Mouse (Mus musculus): ENCODE measurements at regions not wholly inside any gene's neighbourhood (a gene's known extent, or its start where the extent isn't known, plus 50 kb on each side); places are given as distances from the start of the nearest gene placed in this dataset.

DNA sequence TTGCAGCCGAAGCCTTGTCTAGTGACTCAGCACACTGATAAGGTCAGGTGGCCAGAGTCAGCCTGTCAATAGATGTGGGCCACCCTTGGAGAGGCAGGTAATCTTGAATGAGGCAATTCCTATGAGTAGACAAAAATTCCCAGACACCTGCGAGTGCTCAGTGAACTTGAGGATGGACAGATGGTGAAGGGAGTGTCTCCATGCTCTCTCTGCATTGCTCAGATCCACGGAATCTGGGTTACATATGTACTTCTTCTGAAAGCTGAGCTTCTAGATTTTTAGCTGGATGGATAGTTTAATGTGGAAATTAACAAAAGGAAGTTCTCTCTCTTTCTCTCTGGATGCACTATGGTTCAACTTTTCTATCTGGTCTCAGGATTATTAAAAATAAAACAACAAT is 396.6 kb upstream of the Fbxo33 start:
- no peak for DNase-seq (ENCODE audit: extremely low spot score in 1 of 2, low spot score in 1 of 2)

DNA sequence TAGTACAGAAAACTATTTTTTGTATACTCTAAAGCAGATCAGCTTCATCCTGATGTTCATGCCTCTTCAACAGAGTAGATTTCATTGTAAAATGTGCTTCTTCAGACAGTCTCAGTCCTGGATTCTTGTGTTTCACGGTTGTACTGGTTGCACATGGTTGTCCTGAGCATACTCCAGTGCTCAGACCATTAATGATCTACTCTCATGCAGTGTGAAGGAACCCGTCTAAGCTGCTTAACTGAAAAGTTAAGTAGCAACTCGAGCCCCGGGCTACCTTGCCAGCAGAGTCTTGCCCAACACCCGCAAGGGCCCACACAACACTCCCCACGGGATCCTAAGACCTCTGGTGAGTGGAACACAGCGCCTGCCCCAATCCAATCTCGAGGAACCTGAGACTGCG is 380.3 kb upstream of the Fbxo33 start:
- no peak for DNase-seq (ENCODE audit: extremely low spot score in 1 of 2, low spot score in 1 of 2)

DNA sequence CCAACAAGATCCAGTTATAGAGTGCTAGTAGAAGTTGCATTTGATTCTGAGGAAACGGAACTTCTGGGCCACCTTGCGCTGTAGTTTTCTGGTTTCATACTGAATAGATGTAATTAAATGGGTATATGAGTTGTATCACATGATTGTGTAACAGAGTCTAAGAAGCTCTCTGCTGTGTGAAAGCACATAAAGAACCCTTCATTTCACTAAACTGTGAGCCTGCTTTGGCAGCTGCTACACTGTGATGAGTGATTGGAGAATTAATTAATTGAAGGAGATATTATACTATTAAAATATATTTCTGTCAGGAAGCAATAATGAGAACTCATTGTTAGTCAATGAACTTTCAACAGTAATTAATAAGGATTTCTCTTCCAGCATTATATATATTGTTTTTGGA is 369.8 kb upstream of the Fbxo33 start:
- DNase-seq (ENCODE audit: extremely low spot score in 1 of 2, low spot score in 1 of 2) = no peak

DNA sequence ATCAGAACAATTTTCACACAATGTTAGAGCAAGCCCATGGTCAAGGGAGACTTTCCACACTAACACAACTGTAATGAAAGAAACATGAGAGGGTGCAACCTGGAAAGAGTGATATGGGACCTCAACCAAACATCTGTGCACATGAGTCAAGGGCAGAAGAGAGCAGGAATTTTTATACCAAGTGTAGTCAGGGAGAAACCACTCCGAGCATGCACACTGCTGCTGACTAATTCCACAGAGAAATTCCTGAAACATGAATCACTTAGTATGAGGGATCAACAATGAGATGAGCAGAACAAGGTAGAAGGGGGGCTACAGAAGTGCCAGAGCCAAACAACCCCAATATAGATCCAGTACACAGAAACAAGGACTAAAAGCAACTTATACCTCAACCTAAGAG is 363.1 kb upstream of the Fbxo33 start:
- DNase-seq (ENCODE audit: extremely low spot score in 1 of 2, low spot score in 1 of 2) = no peak

DNA sequence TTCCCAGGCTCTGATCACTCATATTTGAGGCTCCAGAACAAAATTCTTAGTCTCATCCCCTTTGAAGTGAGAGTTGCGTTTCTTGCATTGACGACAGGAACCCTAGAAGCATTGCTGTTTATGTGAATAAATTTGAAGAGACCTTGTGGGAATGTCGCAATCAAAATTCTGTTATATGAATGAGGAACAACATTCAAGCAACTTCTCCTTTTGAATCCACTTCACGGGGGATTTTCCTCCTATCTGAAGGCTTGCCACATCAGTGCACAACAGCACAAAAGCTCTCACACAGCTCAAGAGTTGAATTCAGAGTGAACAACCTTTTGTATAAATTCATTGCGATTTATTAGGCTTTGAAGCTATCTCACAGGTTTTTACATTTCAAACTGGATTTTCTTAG is 360.2 kb upstream of the Fbxo33 start:
- DNase-seq (ENCODE audit: extremely low spot score in 1 of 2, low spot score in 1 of 2) = no peak

DNA sequence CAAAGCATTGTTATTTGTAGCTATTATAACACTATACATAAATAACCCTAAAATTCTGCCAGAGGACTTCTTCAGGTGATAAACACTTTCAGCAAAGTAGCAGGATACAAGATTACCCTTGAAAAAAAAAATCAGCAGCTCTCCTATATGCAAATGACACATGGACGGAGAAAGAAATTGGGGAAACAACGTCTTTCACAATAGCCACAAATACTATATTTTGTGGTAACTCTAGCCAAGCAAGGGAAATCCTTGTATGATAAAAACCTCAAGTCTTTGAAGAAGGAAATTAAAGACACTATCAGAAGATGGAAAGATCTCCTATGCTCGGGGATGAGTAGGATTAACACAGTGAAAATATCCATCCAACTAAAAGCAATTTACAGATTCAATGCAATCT is 344.4 kb upstream of the Fbxo33 start:
- no peak for DNase-seq (ENCODE audit: extremely low spot score in 1 of 2, low spot score in 1 of 2)

DNA sequence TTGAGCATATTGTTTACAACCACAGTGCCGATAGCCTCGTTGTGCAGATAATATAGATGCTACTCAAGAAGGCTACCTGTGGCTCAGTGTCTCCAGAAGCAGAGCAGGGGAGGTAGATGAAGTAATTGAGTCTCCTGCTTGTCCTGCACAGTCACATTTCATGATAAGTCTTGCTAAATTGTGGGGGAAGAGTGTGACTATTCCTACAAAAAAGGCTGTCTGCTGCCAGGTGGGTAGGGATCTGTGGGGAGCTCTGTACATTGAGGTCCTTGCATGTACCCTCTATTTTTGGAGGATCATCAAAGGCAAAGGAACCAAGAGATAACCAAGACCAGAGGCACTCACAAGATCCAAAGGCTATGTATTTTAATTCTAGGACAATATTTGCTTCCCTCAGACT is 320.3 kb upstream of the Fbxo33 start:
- peak; percentile 15 to 41 for DNase-seq (ENCODE audit: extremely low spot score in 1 of 2, low spot score in 1 of 2)

DNA sequence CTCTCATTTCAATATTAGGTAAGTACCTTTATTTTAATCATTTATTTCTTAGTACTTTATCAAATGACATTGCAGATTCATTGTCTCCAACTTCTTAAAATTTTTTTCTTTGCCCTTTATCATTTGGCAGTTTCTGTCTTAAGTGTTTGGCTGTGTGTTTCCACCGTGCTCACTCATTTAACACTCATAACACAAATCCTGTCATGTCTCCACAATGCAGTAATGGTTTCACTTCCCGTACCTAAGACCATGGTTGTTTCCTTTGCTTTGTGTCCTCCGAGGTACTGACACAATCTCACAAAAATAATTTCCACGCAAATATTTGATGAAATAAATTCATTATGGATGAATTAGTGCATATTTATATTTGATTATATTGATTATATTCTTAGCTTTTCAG is 311.0 kb upstream of the Fbxo33 start:
- DNase-seq (ENCODE audit: extremely low spot score in 1 of 2, low spot score in 1 of 2) = no peak

DNA sequence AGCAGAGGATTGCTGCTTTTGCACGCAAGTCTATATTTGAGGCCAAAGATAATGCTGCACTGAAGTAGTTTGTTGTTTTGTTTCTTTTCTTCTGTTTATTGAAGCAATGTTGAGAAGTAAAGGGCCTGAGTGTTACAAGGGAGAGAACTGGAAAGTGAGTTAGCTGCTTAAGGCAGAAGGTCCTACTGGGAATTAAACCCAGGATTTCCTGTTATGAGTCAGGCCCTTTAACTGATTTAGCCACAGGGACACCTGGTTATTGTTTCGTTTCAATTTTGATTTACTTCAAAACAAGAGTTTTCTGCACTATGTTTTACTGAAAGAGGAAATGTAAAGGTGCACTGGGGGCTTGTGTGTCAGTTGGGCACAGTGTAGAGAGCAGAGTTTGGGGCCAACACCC is 303.8 kb upstream of the Fbxo33 start:
- DNase-seq (ENCODE audit: extremely low spot score in 1 of 2, low spot score in 1 of 2) = no peak

DNA sequence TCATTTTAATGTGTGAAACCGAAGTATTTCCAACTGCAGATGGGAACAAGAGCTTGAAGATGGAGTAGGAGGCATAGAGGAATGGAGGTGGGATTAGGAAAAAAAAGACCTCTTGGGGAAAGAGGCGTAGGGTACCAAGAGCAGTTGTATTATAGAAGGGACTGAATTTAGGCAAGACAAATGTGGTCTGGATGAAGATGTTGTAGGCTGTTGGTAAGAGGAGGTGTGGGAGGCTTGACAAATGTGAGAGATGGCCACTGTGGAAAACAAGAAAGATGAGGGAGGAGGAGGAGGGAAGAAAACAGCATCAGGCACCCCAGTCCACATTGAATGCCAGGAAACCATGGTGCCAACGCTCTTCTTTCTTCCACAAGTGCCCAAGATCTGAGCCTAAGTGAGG is 302.4 kb upstream of the Fbxo33 start:
- peak; percentile 17 to 38 for DNase-seq (ENCODE audit: extremely low spot score in 1 of 2, low spot score in 1 of 2)

DNA sequence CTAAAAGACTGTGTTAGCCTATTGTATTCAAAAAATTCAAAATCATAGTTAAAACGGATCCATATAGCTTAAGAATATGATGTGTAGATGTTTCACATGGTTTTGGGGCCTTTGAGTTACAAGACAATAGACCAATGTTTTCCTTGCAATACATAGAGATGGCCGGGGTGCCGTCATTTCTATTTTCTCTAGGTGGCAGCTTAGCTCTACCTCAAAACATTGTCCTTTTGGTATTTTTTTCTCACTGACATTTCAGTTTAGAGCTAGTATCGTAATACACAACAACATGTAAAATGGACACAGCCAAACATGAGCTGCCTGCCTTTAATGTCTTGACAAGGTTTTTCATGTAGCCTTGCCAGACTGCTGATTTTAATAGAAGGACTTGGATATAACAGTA is 290.3 kb upstream of the Fbxo33 start:
- peak; percentile 29 to 69 for DNase-seq (ENCODE audit: extremely low spot score in 1 of 2, low spot score in 1 of 2)

DNA sequence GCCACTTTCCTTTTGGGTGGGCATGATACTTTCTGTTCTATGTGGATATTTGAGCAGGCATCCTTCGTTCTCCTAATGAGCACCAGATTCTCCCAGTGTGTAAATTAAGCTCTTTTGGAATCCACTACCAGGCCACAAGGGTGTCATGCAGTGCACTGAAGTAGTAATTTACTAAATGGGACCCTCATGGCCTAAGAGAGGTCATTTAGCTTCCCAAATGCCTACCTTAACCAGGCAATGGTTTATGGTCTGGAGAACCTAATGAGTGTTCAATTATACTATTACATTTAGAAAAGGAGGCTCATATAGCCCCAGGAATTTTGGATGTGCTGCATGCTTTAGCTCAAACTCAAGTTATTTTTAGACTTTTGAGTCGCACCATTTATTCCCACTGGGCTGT is 289.6 kb upstream of the Fbxo33 start:
- DNase-seq (ENCODE audit: extremely low spot score in 1 of 2, low spot score in 1 of 2) = no peak

DNA sequence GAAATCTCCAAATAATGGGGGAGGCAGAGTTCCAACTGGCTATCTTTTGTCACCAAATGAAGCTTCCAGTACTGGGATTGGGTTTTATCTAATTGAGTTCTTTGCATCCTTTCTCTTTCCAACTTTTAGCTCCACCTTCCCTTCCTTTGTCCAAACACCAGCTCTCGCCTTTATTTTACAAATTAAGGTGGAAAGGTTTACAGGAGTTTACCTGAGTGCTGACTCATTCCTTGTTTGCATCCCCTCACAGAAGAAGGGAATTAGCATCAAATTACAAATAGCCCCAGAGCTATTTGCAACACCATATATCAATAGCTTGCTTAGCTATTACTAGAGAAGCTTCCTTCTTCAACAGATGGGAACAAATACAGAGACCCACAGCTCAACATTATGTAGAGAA is 287.9 kb upstream of the Fbxo33 start:
- DNase-seq (ENCODE audit: extremely low spot score in 1 of 2, low spot score in 1 of 2) = no peak

DNA sequence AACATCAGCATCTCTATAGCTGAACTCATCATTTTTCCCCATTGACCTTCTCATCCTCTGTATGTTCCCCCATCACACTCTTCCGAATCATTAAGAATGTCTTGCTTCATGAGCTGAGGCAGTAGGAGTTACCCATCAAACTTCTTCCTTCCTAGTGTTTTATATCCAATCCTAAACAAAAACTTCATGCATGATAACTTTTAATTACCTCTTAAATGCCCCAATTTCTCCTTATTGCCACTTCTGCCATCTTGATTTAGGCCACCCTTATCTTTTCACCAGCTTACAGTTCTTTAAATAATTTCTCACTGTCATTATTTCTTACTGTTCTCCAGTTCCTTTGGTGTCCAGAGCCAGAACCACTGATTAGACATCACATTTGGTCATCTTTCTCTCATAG is 277.9 kb upstream of the Fbxo33 start:
- DNase-seq (ENCODE audit: extremely low spot score in 1 of 2, low spot score in 1 of 2) = no peak

DNA sequence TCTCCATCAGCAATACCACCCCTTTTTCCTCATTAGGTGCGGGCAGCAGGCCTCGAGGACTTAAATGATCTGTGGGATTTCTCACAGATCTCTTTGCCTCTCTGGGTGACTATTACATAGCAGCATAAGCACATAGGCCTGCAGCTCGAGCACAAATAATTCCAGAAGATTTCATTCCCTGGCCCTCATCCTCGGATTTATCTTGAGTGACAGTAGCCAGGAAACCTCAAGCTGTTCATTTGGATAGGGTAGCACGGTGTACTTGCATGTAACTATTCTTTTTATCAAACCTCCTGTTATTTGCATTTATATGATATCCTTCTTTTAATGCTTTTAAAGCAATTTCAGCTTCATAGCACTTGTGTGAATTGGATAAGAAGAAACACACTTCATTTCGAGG is 268.5 kb upstream of the Fbxo33 start:
- no peak for DNase-seq (ENCODE audit: extremely low spot score in 1 of 2, low spot score in 1 of 2)

DNA sequence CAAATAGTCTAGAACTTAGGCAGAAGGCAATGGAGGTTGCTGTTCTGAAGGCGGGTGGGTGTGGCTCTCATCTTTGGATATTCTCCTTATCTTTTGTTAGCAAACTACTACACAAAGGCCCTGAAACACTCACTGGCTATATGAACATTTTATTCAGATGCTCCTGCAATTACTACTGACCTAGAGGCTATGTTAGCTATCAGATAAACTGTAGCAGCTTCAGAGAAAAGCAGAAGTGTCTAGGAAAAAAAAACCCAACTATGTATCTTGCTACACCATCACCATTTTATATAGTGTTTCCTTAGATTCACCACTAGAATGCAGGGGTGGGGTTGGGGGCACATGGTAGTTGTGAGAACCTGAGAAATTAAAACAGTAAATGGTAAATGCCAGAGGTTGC is 268.0 kb upstream of the Fbxo33 start:
- no peak for DNase-seq (ENCODE audit: extremely low spot score in 1 of 2, low spot score in 1 of 2)

DNA sequence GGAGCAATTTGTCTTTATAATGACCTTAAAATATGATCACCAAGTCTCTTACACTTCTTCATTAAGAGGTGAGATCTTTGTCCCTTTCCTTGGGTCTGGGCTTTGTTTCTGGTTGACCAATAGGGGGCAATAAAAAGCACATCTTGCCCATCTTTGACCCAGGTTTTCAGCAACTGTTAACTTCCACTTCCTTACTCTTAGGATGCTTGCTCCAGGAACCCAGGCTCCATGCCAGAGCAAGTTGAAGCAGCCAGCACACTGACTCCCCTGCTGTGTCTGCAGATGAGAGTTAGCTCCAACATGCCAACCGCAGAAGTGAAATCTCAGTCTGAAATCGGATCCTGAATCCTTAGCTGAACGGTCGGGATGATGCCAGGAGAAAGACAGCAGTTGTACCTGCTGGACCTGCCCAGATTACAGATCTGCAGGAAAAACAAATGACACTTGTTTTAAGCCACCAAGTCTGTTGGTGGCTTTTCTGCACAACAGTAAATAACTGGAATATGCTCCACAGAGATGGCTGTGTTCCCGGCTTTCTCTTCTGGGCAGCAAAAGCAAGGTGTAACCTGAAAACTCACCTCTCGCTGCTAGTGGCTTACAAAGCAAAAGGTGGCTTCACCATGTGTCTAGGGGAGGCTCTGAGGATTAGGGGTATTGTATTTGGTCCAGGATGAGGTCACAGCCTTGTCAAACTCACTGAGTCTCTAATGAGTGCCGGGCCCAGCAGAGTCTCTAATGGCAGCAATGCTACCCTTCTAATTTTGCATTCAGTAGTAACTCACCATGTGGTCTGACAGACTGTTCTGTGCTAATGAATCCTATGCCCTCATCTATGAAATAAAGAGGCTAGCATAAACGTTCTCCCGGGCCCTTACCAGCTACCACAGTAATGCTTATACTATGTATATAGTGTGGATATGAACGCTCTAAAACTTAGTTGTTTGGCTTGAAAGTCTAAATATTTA is 241.8 kb upstream of the Fbxo33 start:
- DNase-seq (ENCODE audit: extremely low spot score in 1 of 2, low spot score in 1 of 2) = peak in 1 of 2 experiments; percentile 20

DNA sequence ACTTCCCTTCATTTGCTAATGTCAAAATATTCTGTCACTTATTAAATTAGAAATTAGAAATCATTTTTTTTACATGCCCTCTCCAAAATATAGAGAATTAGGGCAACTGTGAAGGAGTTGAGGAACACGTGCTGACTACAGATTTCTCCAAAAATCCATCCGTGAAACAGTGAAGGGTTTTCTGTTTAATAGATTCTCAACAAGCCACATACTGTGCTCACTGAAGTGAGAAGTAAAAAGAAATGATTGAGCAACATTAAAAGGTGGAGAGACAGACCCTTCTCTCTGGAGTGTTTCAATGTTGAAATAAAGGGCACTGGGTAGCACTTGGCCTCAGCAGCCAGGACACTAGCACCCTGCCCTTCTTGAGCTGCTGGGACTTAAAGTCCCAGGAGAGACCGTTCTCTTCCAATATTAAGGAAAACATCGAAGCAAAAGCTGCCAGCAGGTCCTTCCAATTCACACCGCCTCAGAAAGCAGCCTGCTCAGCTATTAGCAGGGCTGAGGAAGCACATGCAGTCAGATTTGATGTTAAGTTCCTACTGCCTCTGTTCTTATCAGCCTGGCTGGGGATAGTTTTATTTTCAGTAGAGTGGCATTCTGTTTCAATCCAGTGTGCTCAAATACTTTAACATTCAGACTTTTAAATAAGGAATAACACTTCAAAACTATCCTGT is 236.8 kb upstream of the Fbxo33 start:
- DNase-seq (ENCODE audit: extremely low spot score in 1 of 2, low spot score in 1 of 2) = no peak

DNA sequence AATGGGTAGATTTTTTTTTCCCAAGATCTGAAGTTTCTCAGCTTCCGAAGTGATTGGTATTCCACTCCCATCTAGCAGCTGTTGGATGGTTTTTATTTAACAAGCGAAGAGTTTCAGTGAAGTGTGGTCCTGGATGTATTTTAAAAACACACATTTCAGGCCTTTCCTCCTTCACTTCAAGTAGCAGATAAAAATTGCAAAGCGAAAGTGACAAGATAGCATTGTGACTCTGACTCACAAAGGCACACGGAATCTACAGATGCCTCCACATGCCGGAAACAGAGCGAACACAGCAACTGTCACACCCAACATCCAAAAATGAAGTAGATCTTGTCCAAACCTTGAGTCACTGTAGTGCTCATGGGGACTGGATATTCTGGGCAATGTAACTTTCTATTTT is 195.5 kb upstream of the Fbxo33 start:
- peak; percentile 52 to 73 for DNase-seq (ENCODE audit: extremely low spot score in 1 of 2, low spot score in 1 of 2)

DNA sequence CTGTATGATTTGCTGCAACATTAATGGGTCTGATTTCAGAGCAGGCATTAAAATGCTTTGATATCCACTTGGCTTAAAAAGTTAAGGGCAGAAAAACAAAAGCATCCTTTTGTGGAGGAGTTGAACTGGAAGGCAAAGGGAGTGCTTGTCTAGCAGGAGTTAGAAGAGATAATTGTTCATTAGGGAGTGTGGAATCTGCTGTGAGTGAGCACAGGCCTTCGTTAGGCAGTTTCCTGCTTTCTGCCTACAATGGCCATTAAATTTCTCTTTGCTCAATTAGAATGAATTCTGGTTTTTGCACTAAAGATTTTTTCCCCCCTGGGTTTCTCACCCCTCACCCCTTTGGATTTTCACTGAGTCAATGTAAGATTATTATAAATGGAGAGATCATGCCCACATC is 192.0 kb upstream of the Fbxo33 start:
- no peak for DNase-seq (ENCODE audit: extremely low spot score in 1 of 2, low spot score in 1 of 2)

DNA sequence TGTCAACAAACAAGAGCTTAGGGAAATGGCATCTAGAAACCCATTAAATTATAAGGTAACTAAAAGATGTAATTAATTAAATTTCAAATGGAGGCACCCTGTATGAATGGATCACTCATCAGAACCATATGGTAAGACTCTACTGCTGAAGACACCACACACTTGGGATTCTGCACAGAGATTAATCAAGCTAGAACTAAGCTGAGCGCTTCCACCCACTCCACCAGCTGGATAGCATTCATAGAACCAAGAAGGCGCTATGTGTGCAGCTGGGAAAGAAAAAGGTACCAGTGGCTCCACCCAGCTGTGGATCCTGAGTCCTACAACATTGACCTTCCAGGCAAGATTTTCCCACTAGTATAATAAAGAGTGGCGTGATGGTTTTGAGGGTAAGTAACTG is 171.6 kb upstream of the Fbxo33 start:
- peak in 1 of 2 experiments; percentile 8 for DNase-seq (ENCODE audit: extremely low spot score in 1 of 2, low spot score in 1 of 2)

DNA sequence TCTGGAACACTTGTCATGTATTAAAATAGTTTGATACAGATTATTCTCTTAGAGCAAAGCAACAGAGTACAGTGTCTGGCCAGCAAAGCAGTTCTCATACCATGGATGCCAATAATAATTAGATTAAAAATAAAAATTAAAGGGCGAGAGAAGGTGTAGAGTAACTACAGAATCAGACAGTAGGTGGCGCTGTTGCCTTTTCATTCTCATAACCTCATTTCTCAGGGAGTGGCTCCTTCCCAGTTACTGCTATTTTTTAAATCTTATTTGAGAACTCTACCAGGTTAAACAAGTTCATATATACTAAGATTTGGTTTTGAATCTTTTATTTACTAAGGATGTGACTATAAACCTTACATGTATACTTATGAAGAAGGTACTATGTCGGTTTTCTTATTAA is 163.3 kb upstream of the Fbxo33 start:
- DNase-seq (ENCODE audit: extremely low spot score in 1 of 2, low spot score in 1 of 2) = peak in 1 of 2 experiments; percentile 87
